Mouse (Mus musculus) CH12.LX (cell line): ENCODE measurements around the gene Lama2. TPM values are rescaled to one million over a fixed set of nuclear protein-coding genes. Genes with fewer than 3 reads are reported as not detected.

Source experiments
- DNase-seq: peaks from one replicate; pipeline ENCODE4 v3.0.0-alpha.2; 2013; ENCODE audit errors: extremely low read depth
- H3K27ac ChIP-seq: 2 replicates; pipeline ENCODE4 v1.5.1; 2012; ENCODE audit warnings: low read depth, mild to moderate bottlenecking, control low read depth, moderate library complexity; ENCODE audit not compliant: insufficient read depth
- H3K27me3 ChIP-seq: replicated peaks from 2 replicates; pipeline ENCODE3; 2012; ENCODE audit warnings: inconsistent platforms
- H3K36me3 ChIP-seq, 2 experiments: replicated peaks in 1 of 2; 2 replicates each; pipeline versions ENCODE3 to v1.6.1; 2012; ENCODE audit warnings: inconsistent platforms in 1 of 2, low read length in 1 of 2, mild to moderate bottlenecking in 1 of 2, mixed read lengths in 1 of 2, moderate library complexity in 1 of 2; ENCODE audit not compliant: control insufficient read depth in 1 of 2, insufficient read depth in 1 of 2
- H3K4me1 ChIP-seq, 2 experiments: 2 replicates each; pipeline ENCODE4 v1.6.1; 2012; ENCODE audit warnings: inconsistent platforms in 1 of 2, moderate library complexity in 1 of 2; ENCODE audit not compliant: insufficient read depth in 2 of 2, control insufficient read depth in 1 of 2
- H3K4me2 ChIP-seq: 2 replicates; pipeline ENCODE4 v1.6.1; 2012; ENCODE audit warnings: low read depth, mild to moderate bottlenecking, control low read depth; ENCODE audit not compliant: poor library complexity, insufficient read depth, severe bottlenecking
- H3K4me3 ChIP-seq, 3 experiments: fragments of 150-350 bp in 1 of 3; sonication (generic) in 1 of 3; replicated peaks in 1 of 3; 2 replicates each; pipeline versions ENCODE3 to v1.5.1; 2011 to 2012; ENCODE audit warnings: low read depth in 2 of 3, low read length in 2 of 3, mild to moderate bottlenecking in 2 of 3, moderate library complexity in 2 of 3, control low read depth in 1 of 3, improper control_type of control experiment in 1 of 3, inconsistent platforms in 1 of 3, mixed read lengths in 1 of 3; ENCODE audit not compliant: poor library complexity in 1 of 3
- H3K79me2 ChIP-seq: replicated peaks from 2 replicates; pipeline ENCODE4 v1.6.1; 2012; ENCODE audit warnings: mild to moderate bottlenecking, moderate library complexity; ENCODE audit not compliant: control insufficient read depth, poor library complexity, insufficient read depth, severe bottlenecking; ENCODE audit errors: extremely low read depth
- H3K9ac ChIP-seq: 2 replicates; pipeline ENCODE4 v1.6.1; 2012; ENCODE audit warnings: low read depth, mild to moderate bottlenecking, control low read depth, moderate library complexity; ENCODE audit not compliant: insufficient read depth
- H3K9me3 ChIP-seq: replicated peaks from 2 replicates; pipeline ENCODE3; 2012; ENCODE audit warnings: low read length, inconsistent platforms, mixed read lengths
- BHLHE40 ChIP-seq: IDR thresholded peaks from 2 replicates; pipeline ENCODE4 v1.6.1; 2011; ENCODE audit warnings: mild to moderate bottlenecking, low read depth, low read length, improper control_type of control experiment
- CTCF ChIP-seq, 2 experiments: IDR thresholded peaks in 1 of 2; conservative IDR thresholded peaks in 1 of 2; 2 replicates each; pipeline ENCODE4 v1.5.1; 2011 to 2012; ENCODE audit warnings: low read depth in 2 of 2, low read length in 2 of 2, improper control_type of control experiment in 1 of 2, inconsistent platforms in 1 of 2, mild to moderate bottlenecking in 1 of 2, moderate library complexity in 1 of 2
- E2F4 ChIP-seq: IDR thresholded peaks from 2 replicates; pipeline ENCODE4 v1.6.1; 2011; ENCODE audit warnings: low read depth, low read length, improper control_type of control experiment; ENCODE audit not compliant: insufficient replicate concordance
- ELF1 ChIP-seq: IDR thresholded peaks from 2 replicates; pipeline ENCODE4 v1.6.1; 2014; ENCODE audit warnings: low read depth, mild to moderate bottlenecking, inconsistent platforms, low read length, improper control_type of control experiment
- EP300 ChIP-seq: IDR thresholded peaks from 2 replicates; pipeline ENCODE4 v1.6.1; 2011; ENCODE audit warnings: low read length, improper control_type of control experiment
- ETS1 ChIP-seq: conservative IDR thresholded peaks from 2 replicates; pipeline ENCODE4 v1.6.1; 2012; ENCODE audit warnings: low read depth, mild to moderate bottlenecking, inconsistent platforms, low read length, improper control_type of control experiment, moderate library complexity
- HCFC1 ChIP-seq: IDR thresholded peaks from 2 replicates; pipeline ENCODE4 v1.6.1; 2012; ENCODE audit warnings: low read depth, mild to moderate bottlenecking, inconsistent platforms, low read length, improper control_type of control experiment
- JUN ChIP-seq: IDR thresholded peaks from 2 replicates; pipeline ENCODE4 v1.6.1; 2011; ENCODE audit warnings: low read depth, mild to moderate bottlenecking, low read length, improper control_type of control experiment, moderate library complexity; ENCODE audit not compliant: insufficient read depth
- MAFK ChIP-seq: IDR thresholded peaks from 2 replicates; pipeline ENCODE4 v1.6.1; 2011; ENCODE audit warnings: low read length, improper control_type of control experiment; ENCODE audit not compliant: insufficient replicate concordance
- MXI1 ChIP-seq: IDR thresholded peaks from 2 replicates; pipeline ENCODE4 v1.6.1; 2011; ENCODE audit warnings: mild to moderate bottlenecking, low read depth, low read length, improper control_type of control experiment
- MYC ChIP-seq: IDR thresholded peaks from 2 replicates; pipeline ENCODE4 v1.6.1; 2011; ENCODE audit warnings: low read depth, mild to moderate bottlenecking, improper control_type of control experiment, low read length
- NELFE ChIP-seq: IDR thresholded peaks from 2 replicates; pipeline ENCODE4 v1.6.1; 2011; ENCODE audit warnings: low read depth, low read length, improper control_type of control experiment
- PAX5 ChIP-seq: IDR thresholded peaks from 2 replicates; pipeline ENCODE4 v1.6.1; 2012; ENCODE audit warnings: low read length, inconsistent platforms, mixed read lengths
- POLR2A ChIP-seq: IDR thresholded peaks from 2 replicates; pipeline ENCODE4 v1.6.1; 2011; ENCODE audit warnings: low read depth, mild to moderate bottlenecking, improper control_type of control experiment, low read length
- RAD21 ChIP-seq: IDR thresholded peaks from 2 replicates; pipeline ENCODE4 v1.6.1; 2011; ENCODE audit warnings: low read depth, mild to moderate bottlenecking, low read length, improper control_type of control experiment, moderate library complexity
- SIN3A ChIP-seq: IDR thresholded peaks from 2 replicates; pipeline ENCODE4 v1.6.1; 2012; ENCODE audit warnings: low read length, improper control_type of control experiment, inconsistent platforms
- SMC3 ChIP-seq: IDR thresholded peaks from 2 replicates; pipeline ENCODE4 v1.6.1; 2011; ENCODE audit warnings: low read depth, low read length, improper control_type of control experiment
- TCF12 ChIP-seq: IDR thresholded peaks from 2 replicates; pipeline ENCODE4 v1.6.1; 2014; ENCODE audit warnings: low read depth, mild to moderate bottlenecking, inconsistent platforms, low read length, improper control_type of control experiment
- USF1 ChIP-seq: IDR thresholded peaks from 2 replicates; pipeline ENCODE4 v1.6.1; 2014; ENCODE audit warnings: low read depth, mild to moderate bottlenecking, inconsistent platforms, low read length, improper control_type of control experiment
- ZC3H11A ChIP-seq: IDR thresholded peaks from 2 replicates; pipeline ENCODE4 v1.6.1; 2012; ENCODE audit warnings: low read depth, mild to moderate bottlenecking, inconsistent platforms, low read length, improper control_type of control experiment
- ZKSCAN1 ChIP-seq: IDR thresholded peaks from 2 replicates; pipeline ENCODE4 v1.6.1; 2012; ENCODE audit warnings: low read depth, inconsistent platforms, low read length, improper control_type of control experiment, borderline replicate concordance
- ZNF384 ChIP-seq: IDR thresholded peaks from 2 replicates; pipeline ENCODE4 v1.6.1; 2012; ENCODE audit warnings: low read depth, low read length, improper control_type of control experiment, inconsistent platforms
- dilution Hi-C: fragments of 300-500 bp; cut with MboI; formaldehyde crosslinking; loops from 2 replicates; pipeline ENCODE4 v1.14.3; 2020; ENCODE audit warnings: low sequenced_read_pairs; ENCODE audit not compliant: extremely low pct_unique_long_range_greater_than_20kb, extremely low pct_ligation_motif_present
- in situ Hi-C: fragments of 300-500 bp; cut with MboI; formaldehyde crosslinking; loops from 3 replicates; pipeline ENCODE4 v1.14.3; 2019; ENCODE audit warnings: low sequenced_read_pairs, low pct_ligation_motif_present, low pct_unique_long_range_greater_than_20kb, mixed read lengths
- polyA plus RNA-seq: library from polyadenylated mRNA; unstranded; fragments of >175 nt; gene quantifications from 2 replicates; pipeline ENCODE4 v1.2.1, GENCODE M21; 2012; ENCODE audit warnings: low read depth; ENCODE audit not compliant: insufficient read length
- total RNA-seq, 2 experiments: library from RNA; depleted of rRNA; stranded (reverse); fragments of 300-350 nt in 1 of 2; fragments of >200 nt in 1 of 2; gene quantifications; 2 replicates each; pipeline ENCODE4 v1.2.3; 2012 to 2014

The Lama2 gene
- total and polyA plus RNA-seq, 3 experiments, result not detected

DNA sequence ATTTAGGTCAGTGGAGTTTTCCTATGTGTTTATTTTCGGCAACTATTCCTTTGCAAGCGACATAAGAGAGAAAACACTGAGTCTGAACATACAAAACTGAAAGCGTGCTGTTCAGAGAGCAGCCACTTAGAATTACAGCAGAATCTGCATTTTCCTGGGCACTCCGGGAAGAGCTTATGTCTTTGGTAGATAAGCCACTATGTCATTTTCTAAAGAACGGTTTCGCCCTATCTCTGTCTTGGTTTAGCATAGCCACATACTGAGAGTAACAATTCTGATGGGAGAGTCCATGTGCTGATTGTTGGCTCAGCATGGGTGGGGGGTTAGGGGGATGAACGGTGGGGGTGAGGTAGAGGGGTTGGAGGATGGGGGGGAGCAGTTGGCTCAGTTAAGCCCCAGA lies 669.1 kb downstream of the Lama2 start:
- dilution Hi-C loops, result no loop called here

DNA sequence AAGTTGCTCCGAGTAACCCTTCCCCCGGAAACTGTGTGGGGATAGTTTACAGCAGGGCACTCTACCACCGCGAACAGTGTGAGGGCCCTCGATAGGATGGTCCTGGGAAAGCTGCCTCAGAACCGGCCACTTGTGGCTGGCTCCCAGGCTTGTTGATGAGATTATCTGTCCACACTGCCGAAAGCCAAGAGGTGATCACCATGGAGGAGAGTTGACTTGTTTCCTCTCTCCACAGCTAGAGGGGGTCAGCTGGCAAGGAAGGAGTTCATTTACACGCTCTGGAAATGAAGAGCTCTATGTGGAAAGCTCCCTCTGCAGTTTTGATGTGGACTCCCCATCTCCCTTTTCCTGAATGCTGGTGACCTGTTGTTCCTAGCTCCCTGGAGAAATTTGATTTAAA lies 669.9 kb downstream of the Lama2 start:
- H3K9ac ChIP-seq, result no peak overlapping the region
- no peak overlapping the region for H3K4me3 ChIP-seq
- H3K36me3 ChIP-seq, result no peaks in the 10 kb centered on the region
- TF ChIP-seq ETS1 (no peak), ZKSCAN1 (no peak), ELF1 (no peak), ZC3H11A (no peak), EP300 (no peak), CTCF (conservative IDR thresholded peaks at IDR 0.05 in 1 of 2, IDR thresholded peaks at IDR 0.05 in 1 of 2; ENCODE audit: low read depth in 2 of 2, low read length in 2 of 2) (peak in 1 of 2 experiments; percentile 55; a peak in 2 of 4 replicates), PAX5 (no peak), BHLHE40 (no peak), SMC3 (peak; percentile 13; the same call in 1 of the 2 replicates), JUN (no peak), RAD21 (no peak; the same call in 1 of the 2 replicates), ZNF384 (no peak), MXI1 (no peak)
- H3K27me3 ChIP-seq, result no peaks in the 10 kb centered on the region
- in situ Hi-C loops (no loop called here), dilution Hi-C loops (no loop called here)
- H3K27ac ChIP-seq, result no peak overlapping the region
- no peaks in the 10 kb centered on the region for H3K79me2 ChIP-seq
- H3K9me3 ChIP-seq, result no peaks in the 10 kb centered on the region
- H3K4me2 ChIP-seq, result peak overlapping the region; percentile 60
- DNase-seq, result no peak
- peaks cover 0 to 5% of the 10 kb centered on the region in 2 experiments; a peak in 2 of 4 replicates for H3K4me1 ChIP-seq

More for the DNA sequence above, 669.1 kb downstream of the Lama2 start:
- peaks cover 0 to 5% of the 10 kb centered on the region in 2 experiments; a peak in 2 of 4 replicates for H3K4me1 ChIP-seq
- no peak overlapping the region for H3K27ac ChIP-seq
- H3K27me3 ChIP-seq, result no peaks in the 10 kb centered on the region
- 0 out of 2 replicates have a peak overlapping the region, but pooled peaks have one; percentile 29 for H3K9ac ChIP-seq
- in situ Hi-C loops, result no loop called here
- TF ChIP-seq TCF12 (no peak), MAFK (no peak), ETS1 (no peak), JUN (no peak), SIN3A (no peak), E2F4 (no peak), MYC (no peak), ZNF384 (no peak), POLR2A (no peak), NELFE (no peak), USF1 (no peak), CTCF (conservative IDR thresholded peaks at IDR 0.05 in 1 of 2, IDR thresholded peaks at IDR 0.05 in 1 of 2; ENCODE audit: low read depth in 2 of 2, low read length in 2 of 2) (no peak), HCFC1 (no peak), RAD21 (no peak)
- peak overlapping the region; percentile 60 for H3K4me2 ChIP-seq
- H3K79me2 ChIP-seq, result no peaks in the 10 kb centered on the region
- no peaks in the 10 kb centered on the region for H3K9me3 ChIP-seq
- no peak for DNase-seq
- H3K4me3 ChIP-seq, result no peak overlapping the region
- H3K36me3 ChIP-seq, result no peaks in the 10 kb centered on the region
